Mouse (Mus musculus) lung, postnatal 0 days (tissue): ENCODE measurements around the gene Strn4.

Experiments
- CTCF ChIP-seq: IDR thresholded peaks from 2 replicates; pipeline ENCODE4 v1.5.1; 2016; ENCODE audit warnings: antibody characterized with exemption, mild to moderate bottlenecking
- EP300 ChIP-seq: IDR thresholded peaks from 2 replicates; pipeline ENCODE4 v1.6.1; 2016; ENCODE audit warnings: antibody characterized with exemption, mild to moderate bottlenecking, control low read depth

DNA sequence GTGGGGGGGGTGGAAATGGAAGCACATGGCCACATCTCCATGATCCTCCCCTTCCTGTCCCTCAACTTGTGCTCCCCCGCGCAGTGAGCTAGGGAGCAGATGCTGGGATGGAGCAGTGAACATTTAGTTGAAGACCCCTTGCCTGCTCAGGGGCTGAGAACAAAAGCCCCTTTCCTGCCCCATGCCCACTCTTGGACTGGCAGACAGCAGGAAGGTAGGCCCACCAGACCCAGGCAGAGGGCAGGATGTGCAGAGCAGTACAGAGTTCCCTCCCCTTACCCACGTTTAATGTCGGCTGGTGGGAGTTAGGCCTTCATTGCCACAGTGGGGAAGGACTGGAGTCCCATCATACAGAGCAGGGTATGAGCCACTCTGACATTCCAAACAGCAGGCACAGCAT lies 25.4 kb downstream of the Strn4 start:
- no peak for TF ChIP-seq EP300
- no peak for TF ChIP-seq CTCF
